Mouse (Mus musculus) embryonic fibroblast, embryonic 13.5 days (primary cell): ENCODE data around the gene Gltp.

Experiments
- CTCF ChIP-seq: IDR thresholded peaks from 2 replicates; pipeline ENCODE4 v1.5.1; 2011; ENCODE audit warnings: mild to moderate bottlenecking, control low read depth, low read length, moderate library complexity, borderline replicate concordance; ENCODE audit not compliant: insufficient read depth
- POLR2A ChIP-seq: IDR thresholded peaks from 2 replicates; pipeline ENCODE4 v1.6.1; 2011; ENCODE audit warnings: low read depth, mild to moderate bottlenecking, control low read depth, low read length, moderate library complexity

DNA sequence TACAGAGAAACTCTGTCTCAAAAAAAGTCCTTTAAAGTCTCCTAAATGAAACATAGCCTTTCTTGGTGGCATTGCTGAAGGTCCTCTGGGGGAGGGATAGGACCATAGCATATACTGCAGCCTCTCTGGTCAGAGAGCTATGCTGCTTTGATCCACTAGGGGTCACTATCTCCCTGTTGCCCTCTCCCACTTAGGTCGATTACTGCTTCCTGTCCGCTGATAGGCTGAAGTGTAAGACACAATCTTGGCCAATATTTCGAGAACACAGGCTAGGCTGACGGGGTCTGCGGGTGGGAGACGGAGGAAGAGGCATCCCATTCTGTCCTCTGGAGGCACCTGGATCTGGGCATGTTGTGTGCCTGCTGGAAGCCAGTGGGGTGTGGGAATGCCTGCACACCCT lies 70.5 kb downstream of the Gltp start:
- TF ChIP-seq CTCF, result peak; percentile 35; the same call in 1 of the 2 replicates
- no peak for TF ChIP-seq POLR2A
